Mouse (Mus musculus): ENCODE data around the gene Bmp8b. TPM values are rescaled to one million over a fixed set of nuclear protein-coding genes. Genes with fewer than 3 reads are reported as not detected.
"Not testable (repeated sequence)": the region's sequence is repeated elsewhere in the genome, so short reads cannot be mapped to it uniquely, and the experiment has no call there.

Bmp8b gene
- polyA plus RNA-seq, 1 experiment from 2014 or later: 0.44 TPM

DNA sequence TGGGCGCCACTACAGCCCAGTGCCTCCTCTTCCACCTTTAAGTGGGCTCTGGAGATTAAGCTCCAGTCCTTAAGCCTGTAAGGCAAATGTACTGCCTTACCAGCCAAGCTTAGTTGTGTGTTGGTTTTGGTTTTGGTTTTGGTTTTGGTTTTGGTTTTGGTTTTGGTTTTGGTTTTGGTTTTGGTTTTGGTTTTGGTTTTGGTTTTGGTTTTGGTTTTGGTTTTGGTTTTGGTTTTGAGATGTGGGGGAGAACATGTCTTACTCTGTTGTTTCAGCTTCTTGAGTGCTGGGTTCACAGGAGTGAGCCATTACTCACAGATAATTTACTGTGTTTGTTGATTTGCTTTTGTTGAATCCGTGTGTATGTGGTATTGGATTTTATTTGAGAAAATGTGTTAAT lies 19.7 kb upstream of the Bmp8b start:
- H3K27ac ChIP-seq: no peak overlapping the region
- no peak overlapping the region for H3K4me3 ChIP-seq (replicated peaks)
- whole genome bisulfite sequencing: 70% methylated on average over 2 of the region's 2 CpGs
- H3K36me3 ChIP-seq: no peaks in the 10 kb centered on the region
- H3K9ac ChIP-seq: no peak overlapping the region
- H3K27me3 ChIP-seq (replicated peaks): no peaks in the 10 kb centered on the region
- no peak for ATAC-seq
- no peaks in the 10 kb centered on the region for H3K4me1 ChIP-seq (replicated peaks)
- H3K9me3 ChIP-seq: no peaks in the 10 kb centered on the region
- H3K4me2 ChIP-seq (replicated peaks): no peak overlapping the region

DNA sequence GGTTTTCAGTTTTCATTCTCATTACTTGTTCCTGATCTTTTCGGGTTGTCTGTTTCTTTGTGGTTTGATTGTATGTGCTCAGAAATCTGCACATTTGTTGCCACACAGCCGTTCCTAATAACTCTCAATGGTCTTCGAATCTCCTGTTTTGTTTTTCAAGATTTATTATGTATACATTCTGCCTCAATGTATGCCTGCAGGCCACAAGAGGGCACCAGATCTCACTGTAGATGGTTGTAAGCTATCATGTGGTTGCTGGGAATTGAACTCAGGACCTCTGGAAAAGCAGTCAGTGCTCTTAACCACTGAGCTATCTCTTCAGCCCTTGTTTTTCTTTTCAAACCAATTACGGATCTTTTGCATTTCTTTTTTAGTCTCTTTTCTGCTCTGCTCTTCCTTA lies 18.6 kb upstream of the Bmp8b start:
- no peak for ATAC-seq
- WGBS: 78% methylated on average over 4 of the region's 4 CpGs
- no peak overlapping the region for H3K4me3 ChIP-seq (replicated peaks)

DNA sequence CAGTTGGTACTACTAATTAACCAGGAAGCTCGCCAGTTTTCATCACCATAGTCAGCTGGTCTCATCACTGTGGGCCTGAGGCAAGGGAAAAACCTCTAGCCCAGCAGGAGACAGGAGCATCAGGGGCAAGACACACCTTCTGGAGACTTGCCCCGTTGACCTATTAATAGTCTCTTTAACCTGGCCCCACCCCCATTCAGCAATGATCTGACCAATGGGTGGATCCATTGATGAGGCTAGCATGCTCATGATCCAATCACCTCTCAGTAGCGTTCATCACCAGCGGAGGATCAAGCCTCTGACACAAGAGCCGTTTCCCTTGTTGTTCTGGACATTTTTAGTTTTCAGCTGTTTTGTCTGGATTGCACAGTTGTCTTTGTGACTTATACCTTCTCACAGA lies 12.3 kb upstream of the Bmp8b start:
- 0 out of 2 replicates have a peak overlapping the region, but pooled peaks have one; percentile 32 for H3K27ac ChIP-seq
- no peaks in the 10 kb centered on the region for H3K9me3 ChIP-seq
- no peak overlapping the region for H3K9ac ChIP-seq
- no peak overlapping the region for H3K4me3 ChIP-seq (replicated peaks)
- no peaks in the 10 kb centered on the region for H3K36me3 ChIP-seq
- ATAC-seq: no peak
- no peaks in the 10 kb centered on the region for H3K27me3 ChIP-seq (replicated peaks)
- H3K4me2 ChIP-seq (replicated peaks): no peak overlapping the region
- 65% methylated on average over 5 of the region's 5 CpGs for WGBS
- H3K4me1 ChIP-seq (replicated peaks): peaks cover 4% of the 10 kb centered on the region; the same call in 1 of the 2 replicates

More for the DNA sequence above, 18.6 kb upstream of the Bmp8b start:
- no peaks in the 10 kb centered on the region for H3K36me3 ChIP-seq
- no peak overlapping the region for H3K9ac ChIP-seq
- no peaks in the 10 kb centered on the region for H3K27me3 ChIP-seq (replicated peaks)
- no peak overlapping the region for H3K4me2 ChIP-seq (replicated peaks)
- H3K27ac ChIP-seq: no peak overlapping the region
- no peaks in the 10 kb centered on the region for H3K9me3 ChIP-seq
- no peaks in the 10 kb centered on the region for H3K4me1 ChIP-seq (replicated peaks)

DNA sequence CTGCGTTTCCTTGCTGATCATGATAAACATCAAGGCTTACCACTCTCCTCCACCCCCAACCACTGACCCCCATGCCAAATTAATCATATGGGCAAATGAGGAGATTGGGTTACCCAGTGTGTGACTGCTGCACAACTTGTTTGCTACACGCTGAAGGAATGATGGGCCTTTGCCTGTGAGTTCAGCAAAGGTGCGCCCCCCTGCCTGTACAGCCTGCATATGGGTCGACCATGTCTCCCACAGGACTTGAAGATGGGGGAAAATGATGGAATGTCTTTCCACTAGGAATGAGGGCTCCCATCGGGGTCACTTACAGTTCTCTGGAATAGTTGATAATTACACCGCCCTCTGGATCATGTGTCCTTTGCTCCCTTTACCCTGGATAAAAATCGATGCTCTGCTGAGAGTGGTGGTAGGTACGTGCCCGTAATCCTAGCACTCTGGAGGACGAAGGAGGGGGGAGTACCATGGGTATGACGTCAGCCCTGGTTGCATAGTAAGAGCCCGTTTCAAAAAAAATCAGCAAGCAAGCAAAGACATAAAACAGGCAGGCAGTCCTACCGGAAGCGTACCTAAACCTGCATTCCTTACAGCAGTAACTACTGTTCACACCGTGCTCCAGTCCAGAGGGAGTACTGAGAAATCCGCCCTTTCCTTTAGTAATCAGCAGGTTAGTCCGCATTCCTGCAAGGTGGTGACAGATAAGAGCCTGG lies 11.7 kb upstream of the Bmp8b start:
- Histone ChIP-seq H3K9me3 (no peaks in the 10 kb centered on the region), H3K36me3 (no peaks in the 10 kb centered on the region)

DNA sequence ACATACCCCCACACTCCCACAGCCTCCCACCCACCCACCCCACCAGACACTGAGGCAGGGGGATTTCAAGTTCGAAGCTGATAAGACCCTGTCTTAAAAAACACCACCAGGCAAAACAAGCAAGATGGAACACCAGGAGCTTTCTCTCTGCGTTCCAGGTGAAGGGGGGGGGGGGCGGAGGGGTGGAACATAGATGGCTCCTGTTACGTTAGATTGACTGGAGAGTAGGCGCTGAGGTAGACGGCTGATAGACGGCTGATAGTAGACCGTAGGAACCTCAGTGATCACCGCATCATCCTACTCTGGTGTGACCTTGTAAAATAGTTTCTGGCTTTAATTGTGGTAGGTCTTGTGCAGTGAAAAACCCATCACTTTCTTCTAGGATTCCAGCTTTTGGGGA lies 11.1 kb upstream of the Bmp8b start:
- H3K36me3 ChIP-seq: no peaks in the 10 kb centered on the region
- no peak overlapping the region for H3K4me2 ChIP-seq (replicated peaks)
- H3K4me3 ChIP-seq (replicated peaks): no peak overlapping the region
- H3K27ac ChIP-seq: no peak overlapping the region
- ATAC-seq: peak; percentile 47; the same call in 1 of the 2 replicates
- no peaks in the 10 kb centered on the region for H3K27me3 ChIP-seq (replicated peaks)
- H3K4me1 ChIP-seq (replicated peaks): peaks cover 4% of the 10 kb centered on the region; the same call in 1 of the 2 replicates
- H3K9me3 ChIP-seq: no peaks in the 10 kb centered on the region
- 41% methylated on average over 9 of the region's 9 CpGs for WGBS
- H3K9ac ChIP-seq: no peak overlapping the region

More for the DNA sequence above, 11.7 kb upstream of the Bmp8b start:
- peak overlapping the region; percentile 32; the same call in 1 of the 2 replicates for H3K27ac ChIP-seq
- peak overlapping the region; percentile 1; the same call in 1 of the 2 replicates for H3K4me3 ChIP-seq (replicated peaks)
- H3K4me2 ChIP-seq (replicated peaks): peak overlapping the region; percentile 47
- H3K4me1 ChIP-seq (replicated peaks): peaks cover 4% of the 10 kb centered on the region; the same call in 1 of the 2 replicates
- no peak overlapping the region for H3K9ac ChIP-seq
- H3K27me3 ChIP-seq (replicated peaks): no peaks in the 10 kb centered on the region
- peak; percentile 94 for ATAC-seq
- WGBS: 31% methylated on average over 17 of the region's 17 CpGs

DNA sequence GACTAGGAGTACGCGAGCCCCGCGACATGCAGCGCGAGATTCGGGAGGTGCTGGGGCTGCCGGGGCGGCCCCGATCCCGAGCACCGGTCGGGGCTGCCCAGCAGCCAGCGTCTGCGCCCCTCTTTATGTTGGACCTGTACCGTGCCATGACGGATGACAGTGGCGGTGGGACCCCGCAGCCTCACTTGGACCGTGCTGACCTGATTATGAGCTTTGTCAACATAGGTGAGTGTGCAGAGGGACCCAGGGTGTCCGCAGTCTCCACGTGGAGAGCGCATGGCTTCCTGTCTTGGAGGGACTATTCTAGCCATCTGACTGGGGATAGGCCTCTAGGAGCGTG lies 456 bp downstream of the Bmp8b start:
- Histone ChIP-seq H3K36me3 (no peaks in the 10 kb centered on the region), H3K4me3 (replicated peaks) (peak overlapping the region; percentile 36), H3K9me3 (no peaks in the 10 kb centered on the region), H3K27me3 (replicated peaks) (peaks cover 27% of the 10 kb centered on the region), H3K9ac (no peak overlapping the region), H3K27ac (no peak overlapping the region), H3K4me2 (replicated peaks) (peak overlapping the region; percentile 67), H3K4me1 (replicated peaks) (peaks cover 13% of the 10 kb centered on the region; the same call in 1 of the 2 replicates)
- peak; percentile 30; the same call in 1 of the 2 replicates for ATAC-seq
- WGBS: 22% methylated on average over 24 of the region's 24 CpGs

DNA sequence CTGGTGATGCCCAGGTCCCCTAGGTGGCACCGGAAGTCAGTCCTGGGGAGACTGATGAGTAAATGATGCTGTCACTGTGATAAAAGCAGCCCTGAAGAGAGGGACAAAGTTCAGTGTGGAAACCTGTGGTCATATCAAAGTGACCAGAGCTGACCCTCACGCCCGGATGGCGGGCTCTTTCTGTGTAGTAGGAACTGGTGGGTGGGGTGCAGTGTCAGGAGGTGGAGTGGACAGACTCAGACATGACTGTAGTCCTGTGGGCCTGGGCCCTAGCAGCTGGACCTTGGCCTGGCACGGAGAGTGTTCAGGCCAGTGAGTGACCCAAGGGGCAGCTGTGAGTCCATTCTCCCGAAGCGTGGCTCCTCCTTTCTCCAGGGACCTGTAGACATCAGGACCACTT lies 964 bp downstream of the Bmp8b start:
- not testable (repeated sequence) for H3K36me3 ChIP-seq; H3K4me3 ChIP-seq (replicated peaks); H3K27ac ChIP-seq; H3K9ac ChIP-seq; H3K9me3 ChIP-seq; H3K4me2 ChIP-seq (replicated peaks); ATAC-seq
- peaks cover 13% of the 10 kb centered on the region; the same call in 1 of the 2 replicates for H3K4me1 ChIP-seq (replicated peaks)
- peaks cover 27% of the 10 kb centered on the region for H3K27me3 ChIP-seq (replicated peaks)
- WGBS: 84% methylated on average over 7 of the region's 7 CpGs

DNA sequence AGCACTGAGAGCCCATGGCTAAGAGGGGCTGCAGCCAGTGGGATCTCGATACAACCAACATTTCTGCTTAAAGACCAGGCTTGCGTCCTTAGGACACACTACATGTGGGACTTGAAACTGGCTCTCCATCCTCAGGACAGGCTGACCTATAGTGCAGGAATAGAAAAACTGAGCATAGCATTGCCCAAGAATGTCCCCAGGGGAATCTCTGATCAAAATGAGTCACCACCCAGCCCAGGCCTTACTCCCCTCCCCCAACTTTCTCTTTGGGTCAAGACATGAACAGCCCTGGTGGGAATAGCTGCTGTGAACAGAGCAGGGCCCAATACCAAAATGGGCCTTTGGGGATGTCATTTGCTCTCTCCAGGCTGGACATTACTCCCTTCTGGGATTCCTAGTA lies 1.9 kb downstream of the Bmp8b start:
- Histone ChIP-seq H3K9ac (no peak overlapping the region), H3K4me3 (replicated peaks) (no peak overlapping the region), H3K27me3 (replicated peaks) (peaks cover 27% of the 10 kb centered on the region), H3K4me2 (replicated peaks) (no peak overlapping the region), H3K4me1 (replicated peaks) (peaks cover 13% of the 10 kb centered on the region; the same call in 1 of the 2 replicates), H3K36me3 (no peaks in the 10 kb centered on the region), H3K9me3 (no peaks in the 10 kb centered on the region), H3K27ac (no peak overlapping the region)
- WGBS: 93% methylated on average over 2 of the region's 2 CpGs
- no peak for ATAC-seq

DNA sequence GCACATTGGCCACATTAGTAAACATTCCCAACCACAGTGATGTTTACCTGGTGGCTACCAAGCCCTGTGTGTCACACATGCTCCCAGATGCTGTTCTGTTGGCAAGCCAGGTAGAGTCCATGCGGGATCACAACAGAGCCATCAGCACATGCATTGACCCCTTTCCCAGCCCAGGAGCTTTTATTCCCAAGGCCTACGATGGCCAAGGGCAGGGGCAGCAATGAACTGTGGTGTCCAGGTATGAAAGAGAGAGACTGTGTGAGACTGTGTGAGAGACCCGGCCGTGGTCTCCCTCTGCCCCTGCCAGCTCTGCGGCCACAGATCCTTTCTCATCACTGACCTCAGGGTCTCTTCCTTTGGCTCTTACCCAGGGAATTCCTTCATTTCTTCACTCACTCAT lies 3.1 kb downstream of the Bmp8b start:
- Histone ChIP-seq H3K27ac (no peak overlapping the region), H3K4me2 (replicated peaks) (no peak overlapping the region), H3K9ac (no peak overlapping the region), H3K27me3 (replicated peaks) (peaks cover 27% of the 10 kb centered on the region), H3K4me1 (replicated peaks) (peaks cover 13% of the 10 kb centered on the region; the same call in 1 of the 2 replicates), H3K4me3 (replicated peaks) (no peak overlapping the region), H3K36me3 (no peaks in the 10 kb centered on the region), H3K9me3 (no peaks in the 10 kb centered on the region)
- 82% methylated on average over 5 of the region's 5 CpGs for WGBS
- no peak for ATAC-seq

DNA sequence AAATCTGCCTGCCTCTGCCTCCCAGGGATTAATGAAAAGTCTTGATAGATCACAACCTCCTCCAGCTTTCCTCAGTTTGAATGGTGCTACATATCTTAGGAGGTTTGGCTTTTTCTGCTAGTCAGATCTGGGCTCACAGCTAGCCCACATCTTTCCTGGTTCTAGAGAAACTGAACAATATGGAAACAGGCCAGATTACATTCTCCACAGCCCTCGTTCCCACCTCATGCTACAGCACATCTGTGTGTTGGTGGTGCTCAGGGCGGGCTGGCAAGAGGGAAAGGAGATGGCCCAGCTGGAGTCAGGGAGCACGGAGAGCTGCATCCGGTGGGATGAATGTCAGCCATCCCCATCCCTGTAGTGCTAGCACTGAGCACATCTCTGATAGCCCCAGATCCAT lies 5.8 kb downstream of the Bmp8b start:
- WGBS: 84% methylated on average over 4 of the region's 4 CpGs
- no peaks in the 10 kb centered on the region for H3K4me1 ChIP-seq (replicated peaks)
- no peak overlapping the region for H3K4me3 ChIP-seq (replicated peaks)
- H3K36me3 ChIP-seq: no peaks in the 10 kb centered on the region
- no peak overlapping the region for H3K27ac ChIP-seq
- H3K9me3 ChIP-seq: no peaks in the 10 kb centered on the region
- ATAC-seq: no peak
- H3K4me2 ChIP-seq (replicated peaks): no peak overlapping the region
- H3K9ac ChIP-seq: no peak overlapping the region
- peaks cover 8% of the 10 kb centered on the region for H3K27me3 ChIP-seq (replicated peaks)

DNA sequence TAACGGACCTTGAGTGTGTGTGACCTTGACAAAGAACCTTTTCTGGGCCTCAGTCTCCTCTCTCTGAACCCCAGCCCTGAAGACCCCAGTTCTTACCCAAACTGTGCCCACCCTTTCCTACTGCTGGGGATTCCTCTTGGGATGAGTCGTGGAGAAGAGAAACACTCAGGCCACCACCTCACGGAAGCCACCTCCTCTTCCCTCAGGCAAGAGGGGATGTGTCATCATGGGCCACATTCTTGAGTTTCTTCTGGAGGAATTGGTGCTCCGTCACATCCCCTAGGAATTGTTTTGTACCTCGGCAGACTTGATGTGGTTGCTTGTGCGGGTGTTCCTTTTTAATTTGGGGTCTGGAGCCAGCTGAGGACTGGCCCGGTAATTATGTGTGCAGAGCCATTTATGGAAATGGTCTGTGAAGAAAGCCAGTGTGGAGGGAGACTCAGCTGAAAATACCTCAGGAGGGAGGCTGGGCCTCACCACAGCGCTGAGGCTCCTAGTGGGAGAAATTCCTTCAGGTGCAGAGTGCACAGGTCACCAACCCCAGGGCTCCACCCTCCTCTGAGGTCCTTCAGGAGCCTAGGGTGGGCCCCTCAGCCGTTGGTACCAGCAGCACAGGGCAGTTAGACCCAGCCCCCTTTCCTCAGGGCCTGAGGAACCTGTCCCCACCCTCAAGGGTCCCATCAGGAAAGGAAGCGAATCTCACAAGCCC lies 6.5 kb downstream of the Bmp8b start:
- peak; percentile 50 for ATAC-seq
- H3K9me3 ChIP-seq; H3K27me3 ChIP-seq (replicated peaks); H3K4me3 ChIP-seq (replicated peaks); H3K4me2 ChIP-seq (replicated peaks); H3K36me3 ChIP-seq; H3K9ac ChIP-seq; H3K27ac ChIP-seq; H3K4me1 ChIP-seq (replicated peaks): not testable (repeated sequence)
- WGBS: 66% methylated on average over 10 of the region's 10 CpGs

DNA sequence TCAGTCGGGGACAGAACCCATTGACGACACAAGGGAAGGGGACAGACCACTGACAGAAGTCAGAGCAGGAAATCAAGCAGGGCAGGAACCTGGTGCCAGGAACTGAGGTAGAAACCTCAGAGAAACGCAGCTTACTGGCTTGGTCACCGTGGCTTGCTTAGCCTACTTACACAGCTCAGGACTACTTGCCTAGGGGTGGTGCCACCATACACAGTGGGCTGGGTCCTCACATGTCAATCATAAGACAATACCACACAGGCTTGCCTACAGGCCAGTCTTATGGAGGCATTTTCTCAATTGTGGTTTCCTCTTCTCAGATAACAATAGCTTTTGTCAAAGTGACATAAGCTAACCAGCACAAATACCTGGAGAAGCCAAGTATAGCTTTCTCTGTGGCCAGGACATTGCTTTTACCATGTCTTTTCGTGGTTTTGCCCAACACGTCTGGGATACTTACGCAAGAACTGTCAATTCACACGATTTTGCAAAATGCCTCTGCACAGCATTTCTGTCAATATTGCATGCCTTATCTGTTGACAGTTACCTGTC lies 7.3 kb downstream of the Bmp8b start:
- H3K27me3 ChIP-seq (replicated peaks): peaks cover 5% of the 10 kb centered on the region
- H3K4me1 ChIP-seq (replicated peaks): no peaks in the 10 kb centered on the region
- H3K4me2 ChIP-seq (replicated peaks): no peak overlapping the region
- no peaks in the 10 kb centered on the region for H3K9me3 ChIP-seq
- H3K9ac ChIP-seq: no peak overlapping the region
- 77% methylated on average over 8 of the region's 8 CpGs for WGBS
- H3K4me3 ChIP-seq (replicated peaks): no peak overlapping the region
- no peak for ATAC-seq
- no peak overlapping the region for H3K27ac ChIP-seq
- no peaks in the 10 kb centered on the region for H3K36me3 ChIP-seq

Data from intestine, embryonic 15.5 days (tissue).